Mouse (Mus musculus): ENCODE data around the gene Rsph4a. TPM values are rescaled to one million over a fixed set of nuclear protein-coding genes. Genes with fewer than 3 reads are reported as not detected.

Gene Rsph4a
- polyA plus RNA-seq, 2 experiments, result not detected

DNA sequence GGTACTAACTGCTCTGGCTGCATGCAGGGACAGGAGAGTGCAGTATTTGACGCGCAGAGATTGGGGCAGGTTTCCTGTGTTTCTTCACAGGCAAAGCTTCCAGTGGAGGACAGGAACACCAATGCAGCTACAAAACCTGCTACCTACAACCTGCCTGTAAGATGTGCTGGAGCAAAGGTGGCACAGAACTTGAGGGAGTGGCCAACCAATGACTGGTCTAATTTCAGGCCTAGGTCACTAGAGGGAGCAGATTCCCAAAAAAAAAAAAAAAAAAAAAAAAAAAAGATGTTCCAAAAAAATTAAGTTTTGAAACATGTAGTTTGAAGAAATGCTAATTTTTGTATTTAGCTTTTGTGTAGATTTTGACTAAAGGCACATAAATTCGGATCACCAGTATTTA lies 47.6 kb downstream of the Rsph4a start:
- no peak for DNase-seq (ENCODE audit: low read depth in 3 of 3, low spot score in 3 of 3)
- no peak overlapping the region for H3K4me2 ChIP-seq (ENCODE audit: low read depth)
- peaks cover 8% of the 10 kb centered on the region; the same call in 1 of the 2 replicates for H3K36me3 ChIP-seq (replicated peaks; ENCODE audit: control insufficient read depth, insufficient read depth, low read depth)
- no peak overlapping the region for H3K9ac ChIP-seq (replicated peaks)
- no peak overlapping the region for H3K27ac ChIP-seq
- peaks cover 0 to 5% of the 10 kb centered on the region in 2 experiments; a peak in 3 of 4 replicates for H3K4me1 ChIP-seq (replicated peaks; ENCODE audit: control insufficient read depth in 2 of 2, insufficient read depth in 2 of 2, low read length in 1 of 2)
- TF ChIP-seq CTCF (IDR thresholded peaks at IDR 0.05; ENCODE audit: low read depth) (no peak), EP300 (IDR thresholded peaks at IDR 0.05; ENCODE audit: low read depth) (no peak)
- no peaks in the 10 kb centered on the region for H3K9me3 ChIP-seq (ENCODE audit: control insufficient read depth, low read length)
- 68% methylated on average over 3 of the region's 3 CpGs for WGBS (ENCODE audit: insufficient replicate concordance)
- no peak for ATAC-seq (ENCODE audit: insufficient read depth)
- no peaks in the 10 kb centered on the region for H3K27me3 ChIP-seq (ENCODE audit: control insufficient read depth, insufficient read depth, low read length)
- no peak overlapping the region for H3K4me3 ChIP-seq (ENCODE audit: insufficient read depth in 1 of 2, low read depth in 2 of 2, low read length in 2 of 2)

Other genes starting within 250 kb of the Rsph4a start
- not detected in 2 replicates for gene Sult3a2, start 118.4 kb upstream of the Rsph4a start, polyA plus RNA-seq (2012; rRNA removed)
- gene Sult3a2, start 118.4 kb upstream of the Rsph4a start, polyA plus RNA-seq (2014; fragmentation: Nextera tagmentation; extraction: Ambion mirVana), result not detected in 2 replicates
- 0.03 TPM in 1 of 2 replicates, not detected in the other for gene Sult3a1, start 47.4 kb upstream of the Rsph4a start, polyA plus RNA-seq (2012; rRNA removed)
- gene Sult3a1, start 47.4 kb upstream of the Rsph4a start, polyA plus RNA-seq (2014; fragmentation: Nextera tagmentation; extraction: Ambion mirVana), result not detected in 2 replicates
- gene Zup1, start 46.2 kb downstream of the Rsph4a start, polyA plus RNA-seq (2012; rRNA removed), result 3.0 and 3.9 TPM in 2 replicates
- gene Zup1, start 46.2 kb downstream of the Rsph4a start, polyA plus RNA-seq (2014; fragmentation: Nextera tagmentation; extraction: Ambion mirVana), result 6.8 and 7.3 TPM in 2 replicates
- 15.7 and 30.7 TPM in 2 replicates for gene Rwdd1, start 114.5 kb downstream of the Rsph4a start, polyA plus RNA-seq (2012; rRNA removed)
- 47.6 and 49.6 TPM in 2 replicates for gene Rwdd1, start 114.5 kb downstream of the Rsph4a start, polyA plus RNA-seq (2014; fragmentation: Nextera tagmentation; extraction: Ambion mirVana)
- gene Trappc3l, start 132.5 kb downstream of the Rsph4a start, polyA plus RNA-seq (2012; rRNA removed), result not detected in 2 replicates
- not detected in 2 replicates for gene Trappc3l, start 132.5 kb downstream of the Rsph4a start, polyA plus RNA-seq (2014; fragmentation: Nextera tagmentation; extraction: Ambion mirVana)
- gene Calhm4, start 139.2 kb downstream of the Rsph4a start, polyA plus RNA-seq (2012; rRNA removed), result not detected in 2 replicates
- not detected in 2 replicates for gene Calhm4, start 139.2 kb downstream of the Rsph4a start, polyA plus RNA-seq (2014; fragmentation: Nextera tagmentation; extraction: Ambion mirVana)
- gene Calhm5, start 191.4 kb downstream of the Rsph4a start, polyA plus RNA-seq (2012; rRNA removed), result 0.01 and 0.02 TPM in 2 replicates
- gene Calhm5, start 191.4 kb downstream of the Rsph4a start, polyA plus RNA-seq (2014; fragmentation: Nextera tagmentation; extraction: Ambion mirVana), result 0.01 TPM in 1 of 2 replicates, not detected in the other
- 0.81 and 1.1 TPM in 2 replicates for gene Calhm6, start 222.9 kb downstream of the Rsph4a start, polyA plus RNA-seq (2012; rRNA removed)
- 1.2 and 1.3 TPM in 2 replicates for gene Calhm6, start 222.9 kb downstream of the Rsph4a start, polyA plus RNA-seq (2014; fragmentation: Nextera tagmentation; extraction: Ambion mirVana)

Data from liver, embryonic 14.5 days (tissue).